Mouse (Mus musculus) cerebellum, adult 2 months (tissue): ENCODE measurements around the gene Lama4. TPM values are rescaled to one million over a fixed set of nuclear protein-coding genes. Genes with fewer than 3 reads are reported as not detected.

Experiments used
- DNase-seq, 2 experiments: peaks; one replicate each; pipeline ENCODE4 v3.0.0; 2021
- H3K27ac ChIP-seq: fragments of 200-500 bp; 2 replicates; pipeline ENCODE4 v1.5.1; 2012; ENCODE audit warnings: low read length, control low read depth, inconsistent platforms; ENCODE audit not compliant: insufficient read depth
- H3K27me3 ChIP-seq: fragments of 200-500 bp; 2 replicates; pipeline ENCODE4 v1.6.1; 2012; ENCODE audit warnings: inconsistent platforms, mild to moderate bottlenecking, low read length, moderate library complexity; ENCODE audit not compliant: control insufficient read depth, insufficient read depth
- H3K4me1 ChIP-seq: fragments of 200-500 bp; 2 replicates; pipeline ENCODE4 v1.6.1; 2011; ENCODE audit warnings: low read length; ENCODE audit not compliant: control insufficient read depth, insufficient read depth
- H3K4me3 ChIP-seq: fragments of 200-500 bp; replicated peaks from 2 replicates; pipeline ENCODE3; 2011; ENCODE audit warnings: mild to moderate bottlenecking, low read depth, low read length, control low read depth; ENCODE audit not compliant: insufficient read depth
- CTCF ChIP-seq: fragments of 200-500 bp; IDR thresholded peaks from 2 replicates; pipeline ENCODE4 v1.5.1; 2011; ENCODE audit warnings: low read depth, mild to moderate bottlenecking, control low read depth, low read length, moderate library complexity, borderline replicate concordance; ENCODE audit not compliant: insufficient read depth
- WGBS: fragments of 180-500 bp; shearing (Covaris S2); methylation state at CpG from one replicate; pipeline ENCODE4 v1.1.7; 2018; 5-methylcytosine and 5-hydroxymethylcytosine counted together
- polyA plus RNA-seq: library from polyadenylated mRNA; depleted of rRNA; stranded (reverse); fragments of >200 nt; gene quantifications from 2 replicates; pipeline ENCODE4 v1.2.3, GENCODE M21; 2012; rRNA removed

The Lama4 gene
- polyA plus RNA-seq, 1 experiment: 2.1 TPM

GRCm38 (mm10) chr10:39158306-39158705, 193.0 kb downstream of the Lama4 start:
- H3K27me3 ChIP-seq: no peaks in the 10 kb centered on the region
- H3K4me1 ChIP-seq: no peaks in the 10 kb centered on the region
- no peak overlapping the region for H3K27ac ChIP-seq
- no peak for TF ChIP-seq CTCF
- DNase-seq: no peak
- WGBS: 51% methylated on average over 12 of the region's 12 CpGs
- H3K4me3 ChIP-seq: no peak overlapping the region

Other genes with a start within 250 kb of the Lama4 start
- gene Rfpl4b, start 143.7 kb upstream of the Lama4 start, polyA plus RNA-seq: not detected in 2 replicates
- 18.7 and 18.9 TPM in 2 replicates for gene Fam229b, start 168.4 kb downstream of the Lama4 start, polyA plus RNA-seq
- 6.6 and 7.3 TPM in 2 replicates for gene Tube1, start 168.5 kb downstream of the Lama4 start, polyA plus RNA-seq
- gene Ccn6, start 198.3 kb downstream of the Lama4 start, polyA plus RNA-seq: 0.21 TPM in 2 replicates